ENCODE assay signal across 8 mouse cellular contexts in the genomic region with DNA sequence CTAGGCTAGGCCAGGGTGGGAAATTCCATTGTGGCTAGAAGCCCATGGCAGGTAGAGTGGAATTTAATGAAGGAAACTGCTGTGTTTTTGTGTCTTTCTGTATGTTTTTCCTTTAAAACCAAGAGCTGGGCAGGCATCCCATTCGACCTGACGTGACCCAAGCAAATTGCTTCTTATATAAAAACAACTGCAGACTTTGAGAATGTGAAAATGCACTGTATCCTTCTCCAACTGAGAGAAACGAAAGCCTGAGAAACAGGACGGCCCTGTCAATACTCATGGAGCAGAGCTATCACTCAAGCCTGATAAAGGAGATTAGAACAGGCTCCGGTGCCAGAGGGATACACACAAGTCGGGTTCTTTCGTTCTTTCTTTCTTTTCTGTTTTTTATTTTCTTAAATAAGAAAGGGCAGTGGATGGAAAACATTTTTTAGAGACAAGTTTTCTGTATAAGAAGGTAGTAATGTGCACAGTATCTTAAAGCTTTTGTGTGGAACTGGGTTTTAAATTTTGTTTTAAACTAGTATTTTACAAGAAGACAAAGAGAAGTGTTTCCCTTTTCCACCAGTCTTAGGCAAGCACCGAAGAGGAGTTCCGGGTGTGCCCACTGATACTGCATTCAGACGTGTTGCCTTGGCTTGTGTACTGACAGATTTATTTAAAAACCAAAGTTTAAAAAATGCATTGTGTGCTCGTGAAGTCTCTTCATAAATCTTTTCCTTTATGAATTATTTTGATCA.
DNase-seq lines count a peak whose midpoint lies in the region; ATAC-seq and TF ChIP-seq lines count a peak whose summit lies in the region.

No protein-coding gene starts in this region.

- DNase-seq in left cerebral cortex, postnatal 14 days (ENCODE audit: low spot score in 2 of 2): peak; percentile 6 to 26
- DNase-seq in left cerebral cortex, postnatal 4 days: no peak
- peak; percentile 27 to 54 for DNase-seq in cerebellum, postnatal 25 days
- peak; percentile 45 to 75 for DNase-seq in heart, adult 18-20 months
- DNase-seq in kidney, postnatal 0 days (ENCODE audit: low spot score): peak; percentile 64
- peak; percentile 9 for DNase-seq in ovary, postnatal 14 days (ENCODE audit: low spot score)
- no peak for DNase-seq in thymus, postnatal 4 days

- H3K4me2 ChIP-seq in kidney, postnatal 0 days (ENCODE audit: low read length): peak overlapping the region; percentile 37

- no peak for TF ChIP-seq CTCF in kidney, postnatal 0 days (IDR thresholded peaks at IDR 0.05; ENCODE audit: low read depth)

- H3K9me3 ChIP-seq in kidney, postnatal 0 days (replicated peaks; ENCODE audit: low read length): no peaks in the 10 kb centered on the region

- intact Hi-C loops in left cerebral cortex, postnatal 14 days (cut with DNase I): no loop called here
- intact Hi-C loops in left cerebral cortex, postnatal 4 days (cut with DNase I): no loop called here

- 38% methylated on average over 11 of the region's 11 CpGs for WGBS in kidney, postnatal 0 days

- no peaks in the 10 kb centered on the region for H3K27me3 ChIP-seq in kidney, postnatal 0 days (ENCODE audit: insufficient read depth, low read length)

- ATAC-seq in kidney, postnatal 0 days (replicated peaks; ENCODE audit: low FRiP score, low read depth): no peak
- ATAC-seq in inflammation-experienced regulatory T-cells, adult 6 months: no peak

- H3K36me3 ChIP-seq in kidney, postnatal 0 days (ENCODE audit: insufficient read depth, low read length): no peaks in the 10 kb centered on the region

- no peaks in the 10 kb centered on the region for H3K4me1 ChIP-seq in kidney, postnatal 0 days (replicated peaks; ENCODE audit: insufficient read depth, low read length)

- no peak overlapping the region for H3K4me3 ChIP-seq in kidney, postnatal 0 days (replicated peaks; ENCODE audit: low read depth, low read length)

- no peak overlapping the region for H3K9ac ChIP-seq in kidney, postnatal 0 days (ENCODE audit: low read depth, low read length)

- peak overlapping the region; percentile 76 for H3K27ac ChIP-seq in kidney, postnatal 0 days

Comparison
In these comparisons a context has a peak if more than half of its experiments do, and no peak if none do; other contexts are left out.
1. DNase-seq: peak in left cerebral cortex, postnatal 14 days (2 of 2), cerebellum, postnatal 25 days (2 of 2), heart, adult 18-20 months (2 of 2), kidney, postnatal 0 days (single experiment) and ovary, postnatal 14 days (single experiment); none in left cerebral cortex, postnatal 4 days (single experiment) and thymus, postnatal 4 days (single experiment).